8 mouse cellular contexts compared by ENCODE assay signal in the genomic region with DNA sequence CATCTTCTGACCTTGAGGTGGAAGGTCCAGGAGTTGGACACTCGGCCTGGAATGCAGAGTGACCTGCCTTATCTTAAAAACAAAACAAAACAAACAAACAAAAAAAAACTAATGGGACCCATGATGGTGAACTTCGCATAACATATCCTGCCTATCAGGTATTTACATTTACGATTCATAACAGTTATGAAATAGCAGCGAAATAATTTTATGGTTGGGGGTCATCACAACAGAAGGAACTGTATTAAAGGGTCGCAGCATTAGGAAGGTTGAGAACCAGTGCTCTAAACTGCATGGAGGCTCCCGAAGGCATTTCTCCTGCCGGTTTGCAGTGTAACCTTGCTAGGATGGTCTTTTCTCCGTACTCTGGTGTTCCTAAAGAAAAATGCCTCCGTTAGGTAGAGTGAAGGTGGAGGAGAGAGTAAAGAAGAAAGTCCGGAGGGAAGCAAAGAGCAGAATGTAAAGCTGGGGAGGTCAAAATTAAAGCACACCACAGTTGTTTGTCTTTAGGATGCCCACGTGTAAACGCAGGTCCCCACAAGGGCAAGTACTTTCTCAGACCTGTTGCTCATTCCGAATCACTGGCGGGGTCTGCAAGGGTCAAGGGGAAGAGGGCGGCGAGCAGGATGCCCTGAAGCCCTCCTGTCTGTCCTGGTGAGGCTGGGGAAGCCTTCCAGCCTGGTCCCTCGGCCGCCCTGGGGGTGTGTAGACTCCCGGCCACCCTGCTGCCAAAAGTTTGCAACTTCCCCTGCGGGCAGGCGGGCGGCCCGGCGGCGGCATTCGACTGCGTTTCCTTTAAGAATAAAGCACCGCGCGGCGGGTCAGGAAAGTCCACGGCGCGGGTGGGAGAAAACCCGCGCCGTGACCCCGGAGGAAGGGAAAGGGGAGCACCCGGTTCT. TPM values are rescaled to one million over a fixed set of nuclear protein-coding genes. Genes with fewer than 3 reads are reported as not detected.
DNase-seq lines count a peak whose midpoint lies in the region; ATAC-seq and TF ChIP-seq lines count a peak whose summit lies in the region.

No protein-coding gene starts in this region.

- no peak for TF ChIP-seq CTCF in left cerebral cortex, adult 2 months (IDR thresholded peaks at IDR 0.05)

- H3K27me3 ChIP-seq in embryonic facial prominence, embryonic 13.5 days = peaks cover 17% of the 10 kb centered on the region
- 0 out of 2 replicates have a peak, but pooled peaks cover 7% of the 10 kb centered on the region for H3K27me3 ChIP-seq in stomach, embryonic 15.5 days (replicated peaks)

- 12% methylated on average over 39 of the region's 39 CpGs for WGBS in embryonic facial prominence, embryonic 13.5 days
- 12% methylated on average over 39 of the region's 39 CpGs for WGBS in stomach, embryonic 15.5 days

- intact Hi-C loops in left cerebral cortex, adult 2 months (cut with DNase I) = no loop called here
- intact Hi-C loops in left cerebral cortex, postnatal 36 days (cut with DNase I) = no loop called here
- intact Hi-C loops in heart, postnatal 14 days (cut with DNase I) = no loop called here

- H3K4me1 ChIP-seq in embryonic facial prominence, embryonic 13.5 days = no peaks in the 10 kb centered on the region
- H3K4me1 ChIP-seq in stomach, embryonic 15.5 days = peaks cover 5% of the 10 kb centered on the region; the same call in 1 of the 2 replicates

- ATAC-seq in embryonic facial prominence, embryonic 13.5 days (ENCODE audit: insufficient number of reproducible peaks, insufficient read depth, low FRiP score, low TSS enrichment, low read depth) = no peak
- peak; percentile 51 for ATAC-seq in megakaryocyte-erythroid progenitor cell, adult 5-6 weeks (replicated peaks; ENCODE audit: low FRiP score, low TSS enrichment, poor library complexity, severe bottlenecking)
- peak; percentile 32; the same call in 1 of the 2 replicates for ATAC-seq in stomach, embryonic 15.5 days (ENCODE audit: insufficient read depth, low FRiP score, low read depth)

- H3K4me3 ChIP-seq in left cerebral cortex, adult 2 months = peak overlapping the region; percentile 47
- H3K4me3 ChIP-seq in embryonic facial prominence, embryonic 13.5 days = peak overlapping the region; percentile 69
- H3K4me3 ChIP-seq in stomach, embryonic 15.5 days (replicated peaks) = peak overlapping the region; percentile 61

- H3K27ac ChIP-seq in left cerebral cortex, adult 2 months = no peak overlapping the region
- H3K27ac ChIP-seq in embryonic facial prominence, embryonic 13.5 days = no peak overlapping the region
- H3K27ac ChIP-seq in stomach, embryonic 15.5 days = no peak overlapping the region

- peak overlapping the region; percentile 97 for H3K4me2 ChIP-seq in embryonic facial prominence, embryonic 13.5 days
- peak overlapping the region; percentile 97 for H3K4me2 ChIP-seq in stomach, embryonic 15.5 days

- peak overlapping the region; percentile 73 for H3K9ac ChIP-seq in embryonic facial prominence, embryonic 13.5 days
- peak overlapping the region; percentile 26; the same call in 1 of the 2 replicates for H3K9ac ChIP-seq in stomach, embryonic 15.5 days

- no peaks in the 10 kb centered on the region for H3K9me3 ChIP-seq in embryonic facial prominence, embryonic 13.5 days
- H3K9me3 ChIP-seq in stomach, embryonic 15.5 days = no peaks in the 10 kb centered on the region

- no peaks in the 10 kb centered on the region for H3K36me3 ChIP-seq in embryonic facial prominence, embryonic 13.5 days
- no peaks in the 10 kb centered on the region for H3K36me3 ChIP-seq in stomach, embryonic 15.5 days

- no peak for DNase-seq in left cerebral cortex, adult 2 months (ENCODE audit: extremely low spot score in 1 of 2, low spot score in 2 of 2)
- DNase-seq in left cerebral cortex, postnatal 36 days (ENCODE audit: low spot score in 2 of 2) = no peak
- DNase-seq in heart, postnatal 14 days = peak; percentile 48 to 56
- peak; percentile 55 to 70 for DNase-seq in kidney, postnatal 4 days
- no peak for DNase-seq in left cerebral cortex, adult 18-20 months (ENCODE audit: low spot score in 2 of 2)

RNA-seq across cellular contexts. Expression of gene Mrpl39, which starts 33.1 kb away (rescaled TPM):
- total RNA-seq in left cerebral cortex, adult 2 months (2021) = 10 to 100 TPM; 20.5 to 21.5 TPM
- total RNA-seq in left cerebral cortex, postnatal 36 days (2021) = 10 to 100 TPM; 17.9 to 22.3 TPM
- 46.0 and 46.7 TPM in 2 replicates for polyA plus RNA-seq in embryonic facial prominence, embryonic 13.5 days (2015; fragmentation: Nextera tagmentation; extraction: Ambion mirVana)
- total RNA-seq in heart, postnatal 14 days (2021) = 10 to 100 TPM; 32.8 to 33.2 TPM
- 41.6 and 42.4 TPM in 2 replicates for total RNA-seq in megakaryocyte-erythroid progenitor cell, adult 5-6 weeks (2014; fragmentation: Nextera tagmentation)
- 61.9 and 84.4 TPM in 2 replicates for total RNA-seq in megakaryocyte-erythroid progenitor cell, adult 5-6 weeks (2017)
- polyA plus RNA-seq in stomach, embryonic 15.5 days (2015; fragmentation: Nextera tagmentation; extraction: Ambion mirVana) = 41.9 and 48.6 TPM in 2 replicates
- 10 to 100 TPM; 22.2 to 22.9 TPM for total RNA-seq in left cerebral cortex, adult 18-20 months (2021)

Comparison
In these comparisons a context has a peak if more than half of its experiments do, and no peak if none do; other contexts are left out.
1. DNase-seq: peak in heart, postnatal 14 days (2 of 2) and kidney, postnatal 4 days (2 of 2); none in left cerebral cortex, adult 2 months (0 of 2), left cerebral cortex, postnatal 36 days (0 of 2) and left cerebral cortex, adult 18-20 months (0 of 2).
2. Peak in every context shown above with its lines, with median percentiles within 50 percentile points of each other: H3K4me3 ChIP-seq.